Mouse (Mus musculus): ENCODE data around the gene Prdm4.

Gene Prdm4

DNA sequence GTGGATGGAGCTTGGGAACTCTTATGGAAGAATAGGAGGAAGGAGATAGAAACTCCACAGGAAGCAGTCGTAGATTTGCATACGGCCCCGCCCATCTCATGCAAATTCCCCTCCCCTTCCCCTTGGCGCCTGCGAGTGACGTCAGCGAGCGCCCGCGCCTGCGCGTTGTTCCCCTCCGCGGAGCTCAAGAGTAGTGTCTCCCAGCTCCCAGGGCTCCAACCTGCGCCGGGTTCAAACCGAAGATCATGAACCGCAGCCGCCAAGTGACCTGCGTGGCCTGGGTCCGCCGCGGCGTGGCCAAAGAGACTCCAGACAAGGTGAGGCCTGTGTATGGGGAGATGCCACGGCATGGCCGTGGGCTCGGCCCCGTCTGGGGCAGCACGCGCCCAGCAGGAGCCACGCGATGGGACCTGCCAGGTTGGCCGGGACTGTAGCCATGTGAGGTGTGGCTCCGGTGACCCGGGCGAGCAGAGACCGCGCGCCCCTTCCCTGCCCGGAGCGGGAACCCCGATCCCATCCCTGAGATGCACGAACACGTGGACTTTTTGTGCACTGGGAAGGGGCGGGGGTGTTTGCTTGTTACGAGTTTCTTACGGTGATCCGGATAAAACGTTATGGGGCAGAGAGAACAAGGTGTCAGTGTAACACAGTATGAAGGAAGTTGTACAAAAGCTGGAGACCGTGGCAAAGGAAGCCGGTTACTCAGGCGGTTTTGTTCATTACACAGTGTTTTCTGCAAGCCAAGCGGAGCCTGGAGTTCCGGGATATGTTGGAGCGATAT is 45.1 kb downstream of the Prdm4 start:
- peak; percentile 92 for DNase-seq

DNA sequence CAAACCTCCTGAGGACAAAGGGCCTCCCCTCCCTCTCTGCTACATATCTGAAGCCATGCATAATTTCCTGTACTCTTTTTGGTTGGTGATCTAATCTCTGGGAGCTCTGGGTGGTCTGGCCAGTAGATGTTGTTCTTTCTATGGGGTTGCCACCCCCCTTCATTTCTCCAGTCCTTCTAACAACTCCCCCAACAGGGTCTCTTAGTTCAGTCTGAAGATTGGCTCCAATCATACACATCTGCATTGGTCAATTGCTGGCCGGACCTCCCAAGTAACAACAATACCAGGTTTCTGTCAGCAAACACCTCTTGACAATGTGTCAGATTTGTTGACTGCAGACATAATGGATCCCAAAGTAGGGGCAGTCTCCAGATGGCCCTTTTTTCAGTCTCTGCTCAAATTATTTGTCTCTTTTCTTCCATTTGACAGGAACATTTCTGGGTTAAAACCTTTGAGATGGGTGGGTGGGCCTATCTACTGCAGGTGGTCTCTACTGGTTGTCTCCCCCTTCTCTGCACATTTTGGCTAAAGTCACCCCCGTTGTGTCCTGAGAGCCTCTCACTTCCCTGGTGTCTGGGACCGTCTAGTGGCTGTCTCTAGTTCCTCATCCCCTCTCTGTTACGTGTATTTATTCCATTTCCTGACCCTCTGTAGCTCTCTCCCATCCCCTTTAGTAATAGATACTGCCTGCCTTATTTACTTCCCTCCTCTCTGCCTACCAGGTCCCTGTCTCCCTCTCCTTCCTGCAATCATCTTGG is 70.7 kb downstream of the Prdm4 start:
- DNase-seq: no peak
